ENCODE assay signal across 9 mouse cellular contexts in the genomic region with DNA sequence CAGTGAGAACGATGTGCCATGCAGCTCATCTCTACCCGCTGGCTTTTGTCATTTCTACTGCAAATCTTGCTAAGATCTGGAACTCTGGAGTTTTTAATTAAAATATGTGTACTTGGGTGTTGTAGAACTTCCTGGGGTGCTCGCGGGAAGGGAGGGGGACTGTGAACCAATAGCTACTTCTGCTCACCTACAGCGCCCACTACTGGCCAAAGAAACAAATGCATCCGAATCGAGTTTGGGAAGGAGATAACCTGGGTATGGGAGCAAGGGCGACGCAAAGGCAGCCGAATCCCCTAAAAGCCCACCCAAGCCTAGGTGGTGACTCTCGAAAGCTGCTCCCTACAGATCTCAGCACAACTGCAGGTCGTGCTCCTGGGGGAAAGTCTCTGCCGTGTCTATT.
DNase-seq lines count a peak whose midpoint lies in the region; ATAC-seq and TF ChIP-seq lines count a peak whose summit lies in the region.
"Had no signal": no experiment of that assay in that cellular context is flagged by ENCODE, and none has a peak within 500 bp of the region (broad histone marks: within the 10 kb centered on the region; RNA-seq: fewer than 3 reads in every experiment).

No protein-coding gene starts in this region.

- H3K9ac ChIP-seq in heart, postnatal 0 days (replicated peaks; ENCODE audit: low read depth, low read length), result no peak overlapping the region
- no peak overlapping the region for H3K9ac ChIP-seq in hindbrain, embryonic 16.5 days (ENCODE audit: low read depth, low read length)
- H3K9ac ChIP-seq: liver, embryonic 13.5 days had no signal

- no peaks in the 10 kb centered on the region for H3K9me3 ChIP-seq in heart, postnatal 0 days (replicated peaks; ENCODE audit: control insufficient read depth, low read length)
- H3K9me3 ChIP-seq in hindbrain, embryonic 16.5 days (ENCODE audit: control insufficient read depth, low read length), result no peaks in the 10 kb centered on the region
- H3K9me3 ChIP-seq: liver, embryonic 13.5 days had no signal

- no peak for DNase-seq in heart, postnatal 0 days (ENCODE audit: low spot score)
- DNase-seq in heart, adult 11 months, result no peak
- peak; percentile 5 for DNase-seq in thymus, postnatal 14 days
- DNase-seq in thymus, adult 18-20 months, result no peak
- DNase-seq in retina, postnatal 1 day, result peak; percentile 41
- DNase-seq in cerebellum, adult 11 months, result no peak
- DNase-seq: liver, embryonic 13.5 days had no signal

- no peak overlapping the region for H3K27ac ChIP-seq in heart, postnatal 0 days (ENCODE audit: low read depth)
- H3K27ac ChIP-seq in hindbrain, embryonic 16.5 days (ENCODE audit: low read depth, low read length), result no peak overlapping the region
- H3K27ac ChIP-seq: liver, embryonic 13.5 days had no signal

- no peak overlapping the region for H3K4me2 ChIP-seq in heart, postnatal 0 days (ENCODE audit: low read depth, low read length)
- H3K4me2 ChIP-seq in hindbrain, embryonic 16.5 days (ENCODE audit: low read length), result no peak overlapping the region; the same call in 1 of the 2 replicates
- H3K4me2 ChIP-seq: liver, embryonic 13.5 days had no signal

- no peak overlapping the region for H3K4me3 ChIP-seq in heart, postnatal 0 days (ENCODE audit: low read depth, low read length)
- H3K4me3 ChIP-seq in hindbrain, embryonic 16.5 days (ENCODE audit: low read length), result no peak overlapping the region
- H3K4me3 ChIP-seq: liver, embryonic 13.5 days had no signal

- 0 out of 2 replicates have a peak, but pooled peaks cover 5% of the 10 kb centered on the region for H3K4me1 ChIP-seq in heart, postnatal 0 days (ENCODE audit: control insufficient read depth, insufficient read depth)
- no peaks in the 10 kb centered on the region for H3K4me1 ChIP-seq in hindbrain, embryonic 16.5 days (ENCODE audit: control insufficient read depth, insufficient read depth, low read depth, low read length)
- H3K4me1 ChIP-seq: liver, embryonic 13.5 days had no signal

- no peaks in the 10 kb centered on the region for H3K36me3 ChIP-seq in heart, postnatal 0 days (replicated peaks; ENCODE audit: control insufficient read depth, insufficient read depth, low read length)
- no peaks in the 10 kb centered on the region for H3K36me3 ChIP-seq in hindbrain, embryonic 16.5 days (ENCODE audit: control insufficient read depth, insufficient read depth, low read length)
- H3K36me3 ChIP-seq: liver, embryonic 13.5 days had no signal

- ATAC-seq in heart, postnatal 0 days (ENCODE audit: insufficient read depth, low read depth), result no peak
- 0 out of 2 replicates have a peak, but pooled peaks have one; percentile 10 for ATAC-seq in hindbrain, embryonic 16.5 days
- no peak; the same call in 1 of the 2 replicates for ATAC-seq in frontal cortex, adult (ENCODE audit: low TSS enrichment)

- no peak for TF ChIP-seq EP300 in heart, postnatal 0 days (IDR thresholded peaks at IDR 0.05; ENCODE audit: low read depth)

- H3K27me3 ChIP-seq in heart, postnatal 0 days (ENCODE audit: control insufficient read depth, insufficient read depth, low read length), result no peaks in the 10 kb centered on the region
- H3K27me3 ChIP-seq in hindbrain, embryonic 16.5 days (replicated peaks; ENCODE audit: control insufficient read depth, insufficient read depth, low read length), result no peaks in the 10 kb centered on the region
- H3K27me3 ChIP-seq: liver, embryonic 13.5 days had no signal

- WGBS in heart, postnatal 0 days, result 30% methylated on average over 13 of the region's 13 CpGs
- 52% methylated on average over 13 of the region's 13 CpGs for WGBS in hindbrain, embryonic 16.5 days

- TF ChIP-seq CTCF in heart, postnatal 0 days (IDR thresholded peaks at IDR 0.05; ENCODE audit: low read depth), result peak; percentile 41

Comparison
In these comparisons a context has a peak if more than half of its experiments do, and no peak if none do; other contexts are left out.
1. DNase-seq: peak in thymus, postnatal 14 days (single experiment) and retina, postnatal 1 day (single experiment); none in heart, postnatal 0 days (single experiment), heart, adult 11 months (single experiment), thymus, adult 18-20 months (0 of 2) and cerebellum, adult 11 months (single experiment).